Mouse (Mus musculus): ENCODE measurements around the gene Chad. TPM values are rescaled to one million over a fixed set of nuclear protein-coding genes. Genes with fewer than 3 reads are reported as not detected.

Gene Chad
- total and polyA plus RNA-seq, 3 experiments: 0.17 to 0.41 TPM; not detected in 1

- no peak for TF ChIP-seq USF2 (conservative IDR thresholded peaks at IDR 0.05; ENCODE audit: low read depth, low read length)
- TF ChIP-seq TBP (conservative IDR thresholded peaks at IDR 0.05; ENCODE audit: low read depth, low read length): no peak
- no peak; the same call in 1 of the 2 replicates for TF ChIP-seq NELFE (IDR thresholded peaks at IDR 0.05; ENCODE audit: low read depth, low read length)
- no peak for TF ChIP-seq BHLHE40 (IDR thresholded peaks at IDR 0.05; ENCODE audit: low read depth, low read length)
- no peak for TF ChIP-seq TCF12 (IDR thresholded peaks at IDR 0.05; ENCODE audit: low read depth, low read length)
Observed at GRCm38 (mm10) chr11:94543932-94544331, 20.9 kb upstream of the Chad start (continued).

DNA sequence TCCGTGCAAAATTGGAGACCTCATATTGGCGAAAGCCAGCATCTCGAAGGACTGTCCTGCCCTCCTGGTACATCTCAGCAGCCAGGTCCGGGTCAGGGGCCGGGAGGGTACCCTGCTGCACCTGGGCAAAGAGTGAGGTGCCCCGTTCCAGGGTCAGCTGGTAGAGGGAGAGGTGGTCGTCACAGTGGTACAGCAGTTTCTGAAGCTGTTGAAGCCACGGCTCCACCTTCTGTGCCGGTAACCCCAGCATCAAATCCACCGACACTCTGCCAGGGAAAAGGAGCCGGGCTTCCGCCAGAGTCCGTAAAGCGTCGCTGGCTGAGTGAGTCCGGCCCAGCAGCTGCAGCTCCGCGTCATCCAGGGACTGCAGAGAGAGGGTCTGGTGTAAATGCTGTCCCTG is 20.4 kb upstream of the Chad start:
- Histone ChIP-seq H3K4me1 (ENCODE audit: control insufficient read depth in 1 of 2, insufficient read depth in 2 of 2) (peaks cover 2 to 18% of the 10 kb centered on the region in 2 experiments), H3K9ac (ENCODE audit: insufficient read depth, low read depth) (no peak overlapping the region), H3K4me2 (ENCODE audit: insufficient read depth, low read depth, poor library complexity, severe bottlenecking) (no peak overlapping the region), H3K9me3 (replicated peaks; ENCODE audit: low read length) (no peaks in the 10 kb centered on the region), H3K79me2 (replicated peaks; ENCODE audit: control insufficient read depth, extremely low read depth, insufficient read depth, poor library complexity, severe bottlenecking) (no peaks in the 10 kb centered on the region), H3K4me3 (replicated peaks in 1 of 3; ENCODE audit: low read depth in 2 of 3, low read length in 2 of 3, poor library complexity in 1 of 3) (no peak overlapping the region), H3K27ac (ENCODE audit: insufficient read depth, low read depth) (no peak overlapping the region), H3K27me3 (replicated peaks) (no peaks in the 10 kb centered on the region), H3K36me3 (replicated peaks in 1 of 2; ENCODE audit: control insufficient read depth in 1 of 2, insufficient read depth in 1 of 2, low read length in 1 of 2) (peaks cover 3 to 43% of the 10 kb centered on the region in 2 experiments)
- no peak for TF ChIP-seq KAT2A (IDR thresholded peaks at IDR 0.05; ENCODE audit: insufficient replicate concordance, low read length)
- TF ChIP-seq POLR2AphosphoS2 (IDR thresholded peaks at IDR 0.05; ENCODE audit: low read depth, low read length): no peak
- no peak for TF ChIP-seq TBP (conservative IDR thresholded peaks at IDR 0.05; ENCODE audit: low read depth, low read length)
- no peak for TF ChIP-seq NRF1 (IDR thresholded peaks at IDR 0.05; ENCODE audit: low read depth, low read length)
- no peak for TF ChIP-seq CHD1 (IDR thresholded peaks at IDR 0.05; ENCODE audit: low read depth, low read length)
- no peak for TF ChIP-seq HCFC1 (IDR thresholded peaks at IDR 0.05; ENCODE audit: low read depth, low read length)
- no peak for TF ChIP-seq USF2 (conservative IDR thresholded peaks at IDR 0.05; ENCODE audit: low read depth, low read length)
- TF ChIP-seq JUN (IDR thresholded peaks at IDR 0.05; ENCODE audit: insufficient read depth, low read depth, low read length): no peak
- TF ChIP-seq MXI1 (IDR thresholded peaks at IDR 0.05; ENCODE audit: low read depth, low read length): no peak
- no peak for TF ChIP-seq NELFE (IDR thresholded peaks at IDR 0.05; ENCODE audit: low read depth, low read length)
- no peak for TF ChIP-seq ETS1 (conservative IDR thresholded peaks at IDR 0.05; ENCODE audit: low read depth, low read length)
- TF ChIP-seq TCF12 (IDR thresholded peaks at IDR 0.05; ENCODE audit: low read depth, low read length): no peak
- TF ChIP-seq EP300 (IDR thresholded peaks at IDR 0.05; ENCODE audit: low read length): no peak
- TF ChIP-seq CHD2 (IDR thresholded peaks at IDR 0.05; ENCODE audit: low read length): no peak
- TF ChIP-seq E2F4 (IDR thresholded peaks at IDR 0.05; ENCODE audit: insufficient replicate concordance, low read depth, low read length): no peak
- TF ChIP-seq PAX5 (IDR thresholded peaks at IDR 0.05; ENCODE audit: low read length): no peak
- no peak for TF ChIP-seq CTCF (conservative IDR thresholded peaks at IDR 0.05 in 1 of 2, IDR thresholded peaks at IDR 0.05 in 1 of 2; ENCODE audit: low read depth in 2 of 2, low read length in 2 of 2)
- TF ChIP-seq MAZ (IDR thresholded peaks at IDR 0.05; ENCODE audit: low read depth, low read length): no peak
- no peak for TF ChIP-seq ZNF384 (IDR thresholded peaks at IDR 0.05; ENCODE audit: low read depth, low read length)
- no peak for DNase-seq (ENCODE audit: extremely low read depth)
- in situ Hi-C loops (cut with MboI; ENCODE audit: low pct_ligation_motif_present, low pct_unique_long_range_greater_than_20kb, low sequenced_read_pairs): no loop called here
- dilution Hi-C loops (cut with MboI; ENCODE audit: extremely low pct_ligation_motif_present, extremely low pct_unique_long_range_greater_than_20kb, low sequenced_read_pairs): no loop called here
